Mouse (Mus musculus) layer of hippocampus, adult 9-10 months (tissue): ENCODE data around the gene Cacna1c.

Experiments
- DNase-seq: peaks from one replicate; pipeline ENCODE4 v3.0.0; 2022; ENCODE audit warnings: low spot score

The Cacna1c gene

DNA sequence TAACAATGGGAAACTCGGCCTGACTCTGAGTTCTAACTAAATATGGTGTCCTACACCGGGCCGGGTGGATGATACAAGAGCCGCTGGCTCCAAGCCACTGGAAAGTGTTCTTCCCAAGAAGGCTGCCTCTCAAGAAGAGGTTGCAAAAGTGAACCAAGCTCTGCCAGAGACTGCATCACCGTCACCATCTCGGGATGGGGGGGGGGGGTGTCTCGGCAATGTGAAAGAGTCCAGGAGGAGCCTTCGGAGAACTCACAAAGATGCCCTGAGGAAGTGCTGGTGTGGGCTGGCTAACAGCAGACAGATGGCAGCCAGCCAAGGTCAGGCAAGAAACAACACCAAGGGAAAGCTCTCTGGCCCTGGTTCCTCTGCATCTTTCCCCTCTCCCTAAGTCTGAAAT, 107.0 kb downstream of the Cacna1c start:
- no peak for DNase-seq

DNA sequence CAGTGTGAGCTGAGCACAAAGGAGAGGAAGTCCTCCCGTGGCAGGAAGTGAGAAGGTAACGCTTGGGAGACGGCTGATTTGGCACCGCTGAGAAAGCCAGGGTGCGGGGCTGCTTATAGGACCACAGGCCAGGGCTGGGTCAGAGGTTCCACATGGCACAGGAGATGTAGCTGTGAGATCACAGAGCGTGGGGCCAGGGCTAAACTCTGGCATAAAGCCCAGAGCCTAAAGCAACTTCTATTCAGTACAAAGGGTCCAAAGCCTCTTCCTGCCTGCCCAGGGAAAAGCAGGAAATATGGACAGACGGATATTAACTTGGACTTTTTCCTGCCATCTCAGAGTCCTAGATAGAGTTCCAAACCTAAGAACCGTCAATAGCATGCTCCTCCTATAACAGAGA, 107.8 kb downstream of the Cacna1c start:
- no peak for DNase-seq

DNA sequence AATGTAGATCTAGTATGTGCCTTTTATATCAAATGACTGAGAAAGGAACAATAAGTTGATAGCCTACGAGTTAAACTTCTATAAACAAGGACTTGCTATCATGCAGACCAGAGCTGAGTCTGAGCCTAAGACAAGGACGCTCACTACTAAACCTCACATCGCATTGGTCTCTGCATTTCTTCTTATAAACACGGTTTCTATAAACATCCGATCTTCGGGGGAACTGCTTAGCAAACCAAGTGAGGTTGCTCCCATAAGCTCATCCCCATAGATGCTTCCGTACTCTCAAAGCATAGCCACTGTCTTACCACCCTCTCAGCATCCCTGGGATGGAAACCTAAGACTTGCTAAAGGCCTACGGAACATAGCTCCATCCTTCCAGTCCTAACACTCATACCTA, 108.3 kb downstream of the Cacna1c start:
- no peak for DNase-seq

DNA sequence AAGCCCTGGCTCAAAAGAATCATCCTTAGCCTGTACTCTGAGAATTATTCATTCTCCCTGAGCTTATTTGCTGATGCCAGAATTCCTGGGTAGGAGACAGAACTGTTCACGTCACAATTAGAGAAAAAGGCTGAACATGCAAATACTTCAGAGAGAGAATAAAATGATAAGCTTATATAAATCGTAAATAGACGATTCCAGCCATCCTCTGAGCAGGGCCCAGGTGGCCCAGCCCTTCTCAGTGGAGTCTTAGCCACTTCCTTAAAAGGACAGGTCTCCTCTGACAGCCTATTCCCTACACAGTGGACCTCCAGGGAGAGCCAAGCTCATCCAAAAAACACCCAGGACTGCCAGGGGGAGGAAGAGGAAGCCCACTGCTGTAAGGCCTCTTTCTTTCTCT, 110.4 kb downstream of the Cacna1c start:
- DNase-seq, result no peak

DNA sequence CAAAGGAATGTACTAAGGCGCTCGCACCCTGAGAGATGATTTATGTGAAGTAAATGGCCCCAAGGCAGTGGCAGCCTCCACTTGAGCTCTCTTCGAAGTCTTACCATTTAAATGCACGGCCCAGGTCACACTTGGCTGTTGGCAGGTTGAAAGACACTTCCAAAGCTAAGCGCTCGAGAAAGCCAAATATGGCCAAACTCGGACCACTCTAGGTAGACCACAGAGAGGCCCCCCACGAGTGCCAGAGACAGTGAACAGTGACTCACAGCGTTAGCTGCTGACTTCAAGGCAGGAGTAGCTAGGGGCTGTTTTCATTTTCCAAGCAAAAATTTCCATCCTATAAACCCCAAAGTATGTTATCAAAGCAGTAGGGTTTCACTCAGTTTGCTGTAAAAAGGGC, 111.7 kb downstream of the Cacna1c start:
- no peak for DNase-seq

DNA sequence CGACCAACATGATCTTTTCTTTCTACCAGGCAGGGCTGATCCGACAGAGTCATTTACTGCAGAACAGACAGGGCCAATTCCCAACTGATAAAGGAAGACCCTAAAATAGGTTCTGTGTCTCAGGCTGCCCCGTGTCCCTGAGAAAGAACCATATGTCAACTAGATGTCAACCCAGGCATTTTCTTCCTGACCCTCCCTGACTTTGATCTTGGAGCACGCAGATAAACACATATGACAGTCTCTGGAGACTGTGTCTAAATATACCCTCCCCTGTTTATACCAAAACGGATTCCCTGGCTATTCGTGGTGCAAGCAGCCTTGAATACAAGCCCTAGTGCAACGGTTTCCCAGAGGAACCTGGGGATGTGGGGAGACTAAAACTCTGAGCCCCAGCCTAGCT, 112.7 kb downstream of the Cacna1c start:
- no peak for DNase-seq

DNA sequence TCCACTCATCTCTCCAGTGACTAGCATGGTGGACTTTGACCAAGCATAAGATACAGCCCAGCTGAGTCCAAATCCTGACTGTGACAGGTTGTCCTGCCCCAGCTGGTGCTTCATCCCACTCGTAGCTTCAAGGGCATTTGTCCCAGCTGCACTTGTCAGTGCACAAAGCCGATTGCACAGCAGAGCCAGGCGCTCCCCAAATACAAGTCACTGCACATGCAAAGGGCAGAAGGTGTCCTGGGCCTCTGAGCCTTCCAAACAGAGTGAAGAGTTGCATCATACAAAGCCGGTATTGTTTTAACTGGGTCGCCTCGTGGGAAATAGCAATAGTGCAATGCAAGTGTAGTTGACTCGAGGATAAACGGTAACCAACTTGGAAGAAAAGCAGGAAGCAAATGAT, 113.6 kb downstream of the Cacna1c start:
- no peak for DNase-seq

DNA sequence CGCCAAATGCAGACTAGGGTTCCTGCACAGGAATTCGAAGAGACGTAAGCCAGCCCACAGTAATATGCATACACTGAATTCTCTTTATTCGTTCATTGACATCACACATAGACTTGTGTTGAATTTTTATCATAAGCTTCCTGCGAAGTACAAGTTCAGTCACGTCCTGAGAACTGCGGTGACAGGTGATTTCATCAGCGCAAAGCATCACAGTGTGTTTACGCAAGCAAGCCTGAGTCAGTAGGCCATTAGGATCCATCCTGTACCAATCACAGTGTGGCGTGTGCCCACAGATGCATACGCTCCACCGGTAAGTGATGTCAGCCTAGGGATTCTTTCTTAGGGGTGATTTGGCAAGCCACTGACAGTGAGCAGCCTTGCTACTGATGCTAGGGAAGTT, 114.6 kb downstream of the Cacna1c start:
- DNase-seq, result no peak

DNA sequence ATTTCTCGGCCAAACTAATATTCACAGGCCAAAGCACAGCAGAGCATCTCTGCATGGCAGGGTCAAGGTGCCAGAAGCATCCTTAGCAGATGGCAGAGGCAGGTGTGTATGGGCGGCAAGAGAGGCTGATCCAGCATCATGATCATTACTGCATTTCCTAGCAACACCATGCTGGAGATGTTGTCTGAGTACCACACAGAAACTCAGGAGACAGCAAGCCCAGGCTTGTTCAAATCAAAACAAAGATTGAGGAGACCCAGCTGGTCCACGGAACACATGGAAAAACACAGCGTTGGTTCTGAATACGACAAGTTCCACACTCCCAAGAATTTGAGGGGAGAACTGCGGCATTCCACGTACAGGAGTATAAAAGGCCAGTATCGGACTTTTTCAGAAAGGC, 116.6 kb downstream of the Cacna1c start:
- no peak for DNase-seq

DNA sequence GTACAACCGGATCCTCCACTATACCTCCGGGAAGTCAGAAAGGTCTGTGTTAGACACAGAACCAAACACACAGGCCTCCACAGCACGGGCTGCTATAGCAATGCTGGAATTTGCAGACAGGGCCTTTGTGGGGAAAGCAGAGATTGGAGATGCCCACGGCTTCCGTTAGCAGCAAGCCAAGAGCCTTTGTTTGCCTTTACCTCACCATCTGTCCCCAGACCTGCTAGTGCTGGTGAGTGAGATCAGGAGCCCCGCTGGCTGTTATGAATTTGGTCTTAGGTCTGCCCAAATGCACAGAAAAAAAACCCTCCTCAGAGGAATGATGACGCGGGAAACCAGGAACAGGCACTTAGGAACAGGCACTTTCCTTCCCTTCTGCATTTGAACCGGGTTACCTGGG, 117.3 kb downstream of the Cacna1c start:
- DNase-seq, result no peak

DNA sequence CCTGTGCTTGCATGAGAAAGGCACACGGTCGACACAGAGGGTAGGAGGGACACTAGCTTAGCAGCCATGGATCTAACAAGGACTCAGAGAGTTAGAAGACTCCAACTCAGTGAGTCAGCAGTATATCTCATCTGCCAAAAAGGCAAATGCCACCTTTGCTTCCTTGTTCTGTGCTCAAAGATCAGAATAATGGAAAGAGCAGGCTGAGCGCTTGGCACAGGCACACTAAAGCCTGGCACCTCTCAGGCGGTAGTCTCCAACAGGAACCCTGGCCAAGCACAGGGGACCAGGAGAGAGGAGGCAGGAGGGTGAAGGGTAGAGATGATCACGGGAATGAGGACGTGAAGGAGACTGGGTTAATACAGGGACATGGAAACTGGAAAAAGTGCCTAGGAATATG, 119.0 kb downstream of the Cacna1c start:
- DNase-seq, result no peak

DNA sequence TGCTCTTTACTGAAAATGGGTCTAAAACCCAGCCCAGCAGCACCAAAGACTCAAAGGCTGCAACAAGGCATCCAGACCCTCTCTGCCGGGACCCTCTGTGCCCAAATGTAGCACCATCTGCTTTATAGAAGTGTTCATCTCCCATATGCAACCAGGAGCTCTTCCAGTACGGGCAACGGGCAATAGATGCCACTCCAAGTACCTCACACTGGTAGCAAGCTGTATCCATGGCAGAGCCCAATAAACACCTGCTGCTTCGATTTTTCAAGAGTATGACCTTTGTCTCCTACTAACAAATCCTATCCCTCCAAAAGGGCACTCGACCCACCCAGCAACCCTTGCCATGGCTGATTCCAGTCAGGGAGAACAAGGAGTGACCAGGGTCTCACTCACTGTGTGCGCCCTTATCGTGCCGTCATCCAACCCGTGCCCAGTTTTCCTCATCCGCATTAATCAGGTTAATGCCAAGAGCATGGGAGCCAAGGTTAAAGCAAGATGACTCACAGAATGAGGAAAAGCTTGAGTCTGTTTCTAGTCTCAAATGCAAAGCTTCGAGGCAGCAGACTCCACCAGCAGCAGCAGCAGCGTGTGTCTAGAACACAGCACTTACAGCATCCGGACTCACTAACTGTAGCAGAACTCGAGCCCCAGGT, 122.7 kb downstream of the Cacna1c start:
- DNase-seq, result no peak

DNA sequence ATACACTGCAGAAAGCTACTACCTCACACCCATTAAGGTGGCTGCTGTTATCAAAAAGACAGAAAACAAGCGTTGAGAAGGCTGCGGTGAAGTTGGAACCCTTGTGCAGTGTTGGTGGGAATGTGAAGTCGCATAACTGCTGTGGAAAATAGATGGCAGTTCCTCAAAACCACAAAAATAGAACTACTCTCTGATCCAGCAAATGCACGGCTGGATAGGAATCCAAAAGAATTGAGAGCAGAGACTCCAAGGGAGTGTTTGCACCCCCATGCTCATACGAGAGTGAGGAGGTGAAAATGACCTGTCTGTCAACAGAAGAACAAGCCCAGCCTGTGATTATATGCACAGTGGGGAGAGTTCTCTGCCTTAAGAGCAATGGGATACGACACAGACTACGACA, 123.4 kb downstream of the Cacna1c start:
- no peak for DNase-seq

DNA sequence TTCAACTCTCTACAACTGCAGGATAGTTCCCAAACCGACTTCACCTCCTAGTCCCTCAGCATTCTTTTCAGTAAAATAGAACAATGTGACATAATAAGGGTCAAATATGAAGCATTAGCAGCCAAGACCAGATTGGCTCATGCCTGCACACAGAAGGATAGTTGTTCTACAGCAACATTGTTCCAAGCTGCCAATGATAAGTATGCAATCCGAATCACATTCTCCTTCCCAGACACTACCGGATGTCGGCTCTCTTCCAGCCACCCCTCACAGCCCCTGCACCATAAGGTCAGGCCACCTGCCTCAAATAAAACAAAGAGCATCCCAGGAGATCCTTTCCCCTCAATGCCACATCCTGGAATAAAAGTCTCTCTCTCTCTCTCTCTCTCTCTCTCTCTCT, 125.4 kb downstream of the Cacna1c start:
- no peak for DNase-seq

DNA sequence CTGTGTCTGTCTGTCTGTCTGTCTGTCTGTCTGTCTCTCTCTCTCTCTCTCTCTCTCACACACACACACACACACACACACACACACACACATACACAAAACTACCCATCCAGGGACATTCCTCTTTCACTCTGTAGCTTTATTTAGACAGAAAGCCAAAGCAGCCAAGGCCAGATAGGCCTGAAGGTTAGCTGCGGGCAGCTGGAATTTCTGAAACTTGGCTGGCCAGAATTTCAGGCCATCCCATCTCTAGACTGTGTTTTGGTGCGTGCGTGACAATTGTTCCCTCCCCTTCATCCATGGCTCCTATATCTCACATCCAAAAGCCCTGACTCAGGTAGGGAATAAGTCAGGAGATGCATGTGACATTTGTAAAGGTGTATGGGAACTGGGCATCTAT, 125.9 kb downstream of the Cacna1c start:
- no peak for DNase-seq

DNA sequence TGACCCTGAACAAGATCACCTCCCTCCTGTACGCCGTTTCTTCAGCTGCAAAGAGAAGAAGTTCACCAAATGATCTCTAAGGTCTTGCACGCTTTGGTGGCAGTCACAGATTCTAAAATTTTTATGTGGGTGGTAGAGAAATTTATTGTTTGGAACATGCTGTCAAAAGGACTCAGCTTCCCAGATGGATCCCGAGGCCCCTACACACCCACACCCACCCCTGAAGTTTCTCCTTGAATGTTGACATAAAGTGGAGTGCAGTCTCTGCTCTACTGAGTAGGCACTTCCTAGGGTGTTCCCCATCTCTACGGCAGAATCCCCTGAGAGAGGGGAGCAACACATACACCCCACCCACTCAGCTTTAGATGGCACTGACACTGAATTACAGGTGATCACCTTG, 127.1 kb downstream of the Cacna1c start:
- DNase-seq, result no peak

DNA sequence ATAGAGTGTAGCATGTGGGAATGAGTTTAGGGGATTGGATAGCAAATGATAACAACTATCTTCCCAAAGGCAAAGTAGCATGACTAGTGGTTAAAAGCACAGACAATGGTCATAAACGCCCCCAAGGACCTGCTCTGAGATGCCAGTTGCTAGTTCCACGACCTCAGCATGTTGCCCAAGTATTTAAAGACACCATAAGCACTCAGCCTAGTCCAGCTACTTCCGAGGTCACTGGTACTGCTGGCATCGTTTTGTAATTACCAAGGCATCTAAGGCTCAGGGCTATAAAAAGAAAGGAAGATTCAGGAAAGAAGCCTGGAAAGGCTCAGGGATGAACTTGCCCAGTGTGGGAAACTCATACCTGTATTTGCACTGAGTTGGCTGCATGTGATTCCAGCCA, 127.6 kb downstream of the Cacna1c start:
- DNase-seq, result no peak

DNA sequence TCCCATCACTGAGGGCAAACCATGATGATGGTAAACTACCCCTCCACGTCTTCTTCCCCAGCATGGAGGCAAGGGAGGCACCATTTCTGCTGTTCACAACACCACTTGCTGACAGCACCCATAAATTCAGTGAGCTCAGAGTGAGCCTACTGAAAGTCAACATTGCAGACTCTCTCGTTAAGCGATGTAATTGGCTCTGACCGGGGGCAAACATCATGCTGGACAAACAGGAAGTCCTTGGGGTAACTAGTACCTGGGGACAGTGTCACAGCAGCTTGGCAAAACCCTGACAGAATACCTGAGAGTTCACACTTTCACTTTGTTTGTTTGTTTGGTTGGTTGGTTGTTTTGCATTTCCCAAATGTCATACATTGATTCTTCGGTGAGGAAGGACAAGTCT, 131.3 kb downstream of the Cacna1c start:
- DNase-seq, result no peak

DNA sequence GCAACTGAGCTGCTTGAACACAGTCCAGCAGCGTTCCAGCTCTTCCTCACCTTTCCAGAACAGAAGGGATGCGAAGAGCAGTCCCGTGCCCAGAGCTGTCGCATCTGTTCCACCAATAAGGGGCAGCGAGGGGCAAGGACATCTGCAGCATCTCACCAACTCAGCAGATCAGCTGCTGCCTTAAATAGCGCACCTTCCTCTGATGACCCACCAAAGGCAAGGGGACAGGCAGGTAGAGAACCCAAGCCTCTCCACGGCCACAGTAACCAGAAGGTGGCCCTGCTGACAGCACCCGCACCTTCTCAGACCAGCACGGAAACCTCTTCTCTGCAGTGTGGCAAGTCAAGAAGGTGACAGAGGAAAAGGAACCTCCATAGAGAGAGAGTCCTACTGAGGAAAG, 131.8 kb downstream of the Cacna1c start:
- no peak for DNase-seq

DNA sequence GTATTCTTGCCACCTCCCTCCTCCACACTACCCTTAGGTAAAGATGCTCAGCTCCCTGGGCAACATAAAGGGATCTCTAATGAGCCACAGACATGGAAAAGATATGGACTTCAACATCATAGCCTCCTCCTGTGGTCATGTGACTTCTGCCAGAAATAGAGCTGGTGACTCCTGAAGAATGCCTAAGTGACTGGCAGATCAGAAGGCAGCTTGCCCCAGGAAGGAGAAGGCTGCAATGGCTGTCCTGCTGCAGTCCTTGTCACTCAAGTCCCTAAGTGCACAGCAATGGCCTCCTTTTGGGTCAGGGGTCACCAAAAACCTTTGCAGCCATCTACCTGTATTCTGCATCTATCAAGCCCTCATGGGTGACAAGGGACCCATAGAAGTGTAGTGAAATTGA, 133.5 kb downstream of the Cacna1c start:
- DNase-seq, result no peak

DNA sequence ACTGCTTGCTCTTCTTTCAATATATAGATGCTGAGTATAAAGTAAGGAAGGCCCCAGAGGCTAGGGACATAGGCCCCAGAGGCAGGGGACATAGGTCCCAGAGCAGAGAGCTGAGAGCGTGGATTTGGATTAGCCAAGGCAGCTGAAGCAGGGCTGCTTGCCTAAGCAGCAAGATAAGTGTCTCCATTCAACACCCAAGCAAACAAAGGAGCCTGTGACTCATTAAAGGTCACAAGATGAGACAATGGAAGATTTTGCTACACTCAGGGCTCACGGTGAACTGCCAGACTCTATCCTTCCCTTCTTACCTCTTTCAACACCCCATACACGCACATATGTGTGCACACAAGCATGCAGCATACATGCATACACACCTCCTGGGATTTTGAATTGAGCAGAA, 137.3 kb downstream of the Cacna1c start:
- no peak for DNase-seq

DNA sequence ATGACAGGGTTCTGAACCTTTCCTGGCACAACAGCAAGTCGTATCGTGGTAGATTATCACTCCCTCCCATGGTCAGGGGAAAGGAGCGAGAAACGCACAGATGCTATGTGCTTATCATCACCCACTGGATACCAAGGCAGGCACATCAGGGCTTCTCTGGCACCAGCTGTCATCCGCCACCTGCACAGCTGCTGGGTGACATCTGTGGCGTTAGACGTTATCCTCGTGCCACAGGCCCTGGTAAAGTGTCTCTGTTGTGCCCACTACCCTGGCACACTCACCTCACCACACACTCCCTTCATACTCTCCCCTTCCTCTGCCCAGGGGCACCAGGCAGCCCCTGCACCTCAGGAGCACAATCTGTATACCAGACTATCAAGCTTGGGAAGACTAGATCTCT, 137.8 kb downstream of the Cacna1c start:
- no peak for DNase-seq

DNA sequence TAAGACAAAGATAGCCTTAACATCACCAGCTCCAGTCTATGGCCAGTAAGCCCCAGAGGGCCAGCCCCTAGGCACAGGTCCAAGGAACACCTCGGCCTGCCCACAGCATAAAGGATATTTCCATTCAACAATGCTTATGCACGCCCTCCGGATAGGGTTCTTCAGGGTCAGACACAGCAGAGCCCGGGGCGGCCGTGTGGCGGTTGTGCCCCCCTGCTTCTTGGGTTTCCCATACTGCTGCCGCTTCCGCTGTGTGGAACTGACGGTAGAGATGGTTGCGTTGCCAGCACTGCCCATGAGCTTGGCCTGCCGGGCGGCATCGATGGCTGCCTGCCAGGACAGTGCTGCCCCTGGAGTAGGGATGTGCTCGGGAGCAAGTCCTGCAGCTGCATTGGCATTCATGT, 139.1 kb downstream of the Cacna1c start:
- no peak for DNase-seq

DNA sequence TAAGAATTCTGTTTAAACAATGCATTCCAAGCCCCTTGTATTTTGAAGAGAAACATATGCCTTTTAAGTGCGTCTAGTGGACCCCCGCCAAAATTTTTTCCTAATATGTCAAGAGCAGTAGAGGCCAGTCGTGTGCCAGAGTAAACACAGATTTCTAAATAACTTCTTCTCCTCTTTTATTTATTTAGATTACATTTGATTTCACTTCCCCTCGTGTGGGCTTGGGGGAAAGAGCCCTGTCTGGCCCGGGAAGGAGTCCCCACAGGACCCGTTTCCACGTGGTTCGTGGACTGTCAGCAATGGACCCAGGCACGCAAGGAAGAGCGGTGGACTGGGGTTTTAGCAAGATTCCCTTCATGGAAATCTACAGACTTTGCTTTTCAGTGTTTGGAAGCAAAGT, 143.4 kb downstream of the Cacna1c start:
- no peak for DNase-seq

DNA sequence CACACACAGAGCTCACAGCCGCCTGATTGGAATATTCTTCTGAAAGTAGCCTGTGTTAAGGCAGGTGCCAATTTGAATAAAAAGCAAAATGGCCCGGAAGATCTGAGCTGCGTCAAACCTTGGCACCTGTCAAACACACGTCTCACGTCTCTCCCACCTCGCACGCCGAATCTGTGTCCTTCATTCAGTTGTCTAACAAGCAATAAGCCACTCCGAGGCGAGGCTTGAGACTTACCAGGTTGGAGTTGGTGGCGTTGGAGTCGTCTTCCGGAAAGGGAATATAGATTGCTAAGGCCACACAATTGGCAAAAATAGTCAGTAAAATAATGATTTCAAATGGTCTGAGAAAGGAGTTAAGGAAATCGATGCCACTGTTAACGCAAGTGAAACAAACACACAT, 143.9 kb downstream of the Cacna1c start:
- no peak for DNase-seq
